Mouse (Mus musculus) thymus, postnatal 36 days (tissue): ENCODE results near the gene Kifc3.
A peak's percentile ranks its signal among the peaks of the same experiment; 100 is the strongest.

Source experiments
- DNase-seq, 2 experiments: peaks; one replicate each; pipeline ENCODE4 v3.0.0; 2022; ENCODE audit warnings: mixed read lengths in 2 of 2

Gene Kifc3

GRCm38 (mm10) chr8:95064531-95064930 lies 138.1 kb downstream of the Kifc3 start:
- no peak for DNase-seq

- no peak for DNase-seq
Observed at GRCm38 (mm10) chr8:95059812-95060533, 142.6 kb downstream of the Kifc3 start.

GRCm38 (mm10) chr8:95058661-95059060 lies 144.0 kb downstream of the Kifc3 start:
- no peak for DNase-seq

DNA sequence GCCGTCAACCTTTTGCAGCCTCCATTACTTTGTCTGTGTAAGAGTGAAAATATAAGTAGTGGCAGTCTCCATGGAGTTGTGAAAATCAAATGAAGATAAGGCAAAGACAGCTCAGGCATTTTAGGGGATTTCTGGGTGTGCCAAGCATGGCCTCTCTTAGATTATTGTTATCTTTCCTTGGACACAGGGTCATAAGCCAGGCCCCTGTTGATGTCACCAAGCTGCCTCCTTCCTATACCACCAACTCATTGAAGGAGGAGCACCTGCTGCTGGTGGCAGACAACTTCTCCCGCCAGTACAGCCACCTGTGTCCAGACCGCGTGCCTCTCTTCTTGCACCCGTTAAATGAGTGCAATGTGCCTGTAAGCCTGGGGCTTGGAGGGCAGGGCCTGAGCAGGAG lies 146.2 kb downstream of the Kifc3 start:
- DNase-seq: peak in 1 of 2 experiments; percentile 20

- DNase-seq: no peak
Observed at GRCm38 (mm10) chr8:95054927-95055510, 147.6 kb downstream of the Kifc3 start, which contains the start of gene Drc7. Gene Drc7 (plus strand): TSS chr8:95055103.

DNA sequence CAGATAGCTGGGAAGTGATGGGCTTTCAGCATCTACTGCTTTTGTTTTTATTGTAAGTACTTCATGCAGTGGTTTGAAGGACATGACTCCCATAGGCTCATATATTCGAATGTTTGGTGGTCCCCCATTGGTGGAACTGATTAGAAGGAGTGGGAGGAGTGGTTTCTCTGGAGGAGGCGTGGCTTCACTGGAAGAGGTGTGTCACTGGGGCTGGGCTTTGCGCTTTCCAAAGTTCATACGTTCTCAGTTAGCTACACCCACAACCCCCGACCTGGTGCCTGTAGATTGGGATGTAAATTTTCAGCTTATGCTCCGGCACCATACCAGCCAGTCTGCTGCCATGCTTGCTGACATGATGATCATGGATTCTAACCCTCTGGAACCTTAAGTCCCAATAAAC lies 148.2 kb downstream of the Kifc3 start:
- no peak for DNase-seq
